Mouse (Mus musculus): ENCODE results near the gene Prss36.

GRCm38 (mm10) chr7:127925252-127925651 is 21.3 kb downstream of the Prss36 start:
- TF ChIP-seq POLR2A (IDR thresholded peaks at IDR 0.05; ENCODE audit: borderline replicate concordance, control insufficient read depth, low read depth, low read length) (no peak), CTCF (IDR thresholded peaks at IDR 0.05; ENCODE audit: control insufficient read depth, insufficient read depth, low read length) (no peak)
